Mouse (Mus musculus) olfactory bulb, adult 2 months (tissue): ENCODE data around the gene Gdpd5. TPM values are rescaled to one million over a fixed set of nuclear protein-coding genes. Genes with fewer than 3 reads are reported as not detected.
A peak's percentile ranks its signal among the peaks of the same experiment; 100 is the strongest.

Experiments
- H3K27ac ChIP-seq: fragments of 200-500 bp; 2 replicates; pipeline ENCODE4 v1.5.1; 2012; ENCODE audit warnings: low read depth, low read length; ENCODE audit not compliant: insufficient read depth
- H3K4me1 ChIP-seq: fragments of 200-500 bp; 2 replicates; pipeline ENCODE4 v1.6.1; 2012; ENCODE audit warnings: low read length; ENCODE audit not compliant: control insufficient read depth, insufficient read depth
- H3K4me3 ChIP-seq: fragments of 200-500 bp; 2 replicates; pipeline ENCODE4 v1.5.1; 2012; ENCODE audit warnings: mild to moderate bottlenecking, low read depth, low read length, moderate library complexity; ENCODE audit not compliant: insufficient read depth
- CTCF ChIP-seq: fragments of 200-500 bp; IDR thresholded peaks from 2 replicates; pipeline ENCODE4 v1.5.1; 2012; ENCODE audit warnings: low read depth, mild to moderate bottlenecking, low read length, moderate library complexity; ENCODE audit not compliant: insufficient read depth
- POLR2A ChIP-seq: fragments of 200-500 bp; IDR thresholded peaks from 2 replicates; pipeline ENCODE4 v1.6.1; 2012; ENCODE audit warnings: mild to moderate bottlenecking, low read depth, low read length, moderate library complexity; ENCODE audit not compliant: insufficient read depth
- WGBS: fragments of 180-500 bp; shearing (Covaris S2); methylation state at CpG from one replicate; pipeline ENCODE4 v1.1.7; 2018; 5-methylcytosine and 5-hydroxymethylcytosine counted together
- polyA plus RNA-seq: library from polyadenylated mRNA; stranded (reverse); fragments of >200 nt; gene quantifications from 2 replicates; pipeline ENCODE4 v1.2.4, GENCODE M21; 2012; ENCODE audit warnings: low replicate concordance; ENCODE audit not compliant: missing spikeins, insufficient read depth, insufficient read length

The Gdpd5 gene
- polyA plus RNA-seq, 1 experiment, result not detected

GRCm38 (mm10) chr7:99396994-99397659 lies 15.9 kb downstream of the Gdpd5 start:
- peaks cover 64% of the 10 kb centered on the region for H3K4me1 ChIP-seq
- no peak overlapping the region for H3K27ac ChIP-seq
- 82% methylated on average over 11 of the region's 11 CpGs for WGBS
- TF ChIP-seq POLR2A (no peak), CTCF (no peak)
- no peak overlapping the region for H3K4me3 ChIP-seq

DNA sequence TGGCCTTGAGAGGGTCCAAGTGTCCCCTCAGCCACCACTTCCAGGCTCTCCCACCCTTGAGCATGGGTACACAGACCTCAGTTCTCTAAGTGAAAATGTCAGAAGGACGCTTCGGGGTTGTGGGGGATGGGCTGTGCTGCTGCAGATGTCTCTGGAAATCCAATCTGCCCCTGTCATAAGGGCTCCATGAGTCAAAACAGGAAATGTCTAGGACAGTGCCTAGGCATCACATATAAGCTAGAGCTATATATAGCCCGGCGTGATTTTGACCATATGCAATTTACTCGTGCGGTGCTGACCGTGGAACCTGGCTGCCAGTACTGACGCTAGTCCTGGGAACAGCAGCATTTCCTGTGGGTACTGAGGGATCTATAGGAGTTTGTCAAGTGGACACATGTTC lies 20.2 kb downstream of the Gdpd5 start:
- Histone ChIP-seq H3K27ac (no peak overlapping the region; the same call in 1 of the 2 replicates), H3K4me3 (no peak overlapping the region), H3K4me1 (peaks cover 67% of the 10 kb centered on the region)
- 86% methylated on average over 8 of the region's 8 CpGs for WGBS
- TF ChIP-seq POLR2A, result no peak
- TF ChIP-seq CTCF, result no peak

DNA sequence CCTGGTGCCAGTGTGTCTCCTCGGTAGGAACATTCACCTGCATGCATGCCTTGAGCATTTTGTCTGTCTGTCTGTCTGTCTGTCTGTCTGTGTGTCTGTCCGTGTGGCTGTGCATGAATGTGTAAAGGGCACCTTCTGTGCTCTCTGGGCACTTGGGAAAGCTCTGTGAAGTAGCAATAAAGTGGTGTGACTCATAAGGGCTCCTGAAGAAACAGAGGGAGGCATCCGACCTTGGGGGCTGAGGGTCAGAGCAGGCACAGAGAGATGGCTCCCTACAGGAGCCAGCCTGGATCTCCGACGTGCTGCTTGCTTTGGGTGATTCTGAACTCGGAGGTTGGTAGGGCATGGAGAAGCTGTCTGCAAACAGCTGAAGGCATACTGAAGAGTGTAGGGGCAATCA lies 21.3 kb downstream of the Gdpd5 start:
- Histone ChIP-seq H3K4me3 (no peak overlapping the region), H3K27ac (peak overlapping the region; percentile 42; the same call in 1 of the 2 replicates), H3K4me1 (peaks cover 58% of the 10 kb centered on the region)
- TF ChIP-seq POLR2A, result no peak
- no peak for TF ChIP-seq CTCF
- 68% methylated on average over 6 of the region's 6 CpGs for WGBS

GRCm38 (mm10) chr7:99403254-99403653 lies 22.0 kb downstream of the Gdpd5 start:
- WGBS, result 79% methylated on average over 7 of the region's 7 CpGs
- H3K27ac ChIP-seq, result no peak overlapping the region
- no peak for TF ChIP-seq POLR2A
- TF ChIP-seq CTCF, result no peak
- no peak overlapping the region for H3K4me3 ChIP-seq
- peaks cover 63% of the 10 kb centered on the region for H3K4me1 ChIP-seq

GRCm38 (mm10) chr7:99404031-99404735 lies 23.0 kb downstream of the Gdpd5 start:
- TF ChIP-seq CTCF (no peak), POLR2A (no peak)
- WGBS, result 81% methylated on average over 12 of the region's 12 CpGs
- H3K27ac ChIP-seq, result no peak overlapping the region
- peaks cover 63% of the 10 kb centered on the region for H3K4me1 ChIP-seq
- H3K4me3 ChIP-seq, result no peak overlapping the region

GRCm38 (mm10) chr7:99405386-99406155 lies 24.4 kb downstream of the Gdpd5 start:
- peak overlapping the region; percentile 78 for H3K27ac ChIP-seq
- TF ChIP-seq POLR2A, result no peak
- no peak for TF ChIP-seq CTCF
- H3K4me3 ChIP-seq, result no peak overlapping the region
- WGBS, result 24% methylated on average over 8 of the region's 8 CpGs
- H3K4me1 ChIP-seq, result peaks cover 74% of the 10 kb centered on the region

GRCm38 (mm10) chr7:99407598-99407997 lies 26.4 kb downstream of the Gdpd5 start:
- H3K27ac ChIP-seq, result no peak overlapping the region
- no peak for TF ChIP-seq CTCF
- no peak for TF ChIP-seq POLR2A
- WGBS, result 84% methylated on average over 2 of the region's 2 CpGs
- no peak overlapping the region for H3K4me3 ChIP-seq
- peaks cover 65% of the 10 kb centered on the region for H3K4me1 ChIP-seq

GRCm38 (mm10) chr7:99409441-99410222 lies 28.4 kb downstream of the Gdpd5 start:
- peak overlapping the region; percentile 81 for H3K27ac ChIP-seq
- no peak for TF ChIP-seq POLR2A
- no peak for TF ChIP-seq CTCF
- H3K4me1 ChIP-seq, result peaks cover 54% of the 10 kb centered on the region
- no peak overlapping the region for H3K4me3 ChIP-seq
- 25% methylated on average over 8 of the region's 8 CpGs for WGBS

GRCm38 (mm10) chr7:99410315-99410714 lies 29.1 kb downstream of the Gdpd5 start:
- peak overlapping the region; percentile 81 for H3K27ac ChIP-seq

More at GRCm38 (mm10) chr7:99410315-99410714, 29.1 kb downstream of the Gdpd5 start:
- 79% methylated on average over 9 of the region's 9 CpGs for WGBS
- Histone ChIP-seq H3K4me3 (no peak overlapping the region), H3K4me1 (peaks cover 53% of the 10 kb centered on the region)
- TF ChIP-seq CTCF, result no peak
- TF ChIP-seq POLR2A, result no peak
